Mouse (Mus musculus) stomach, postnatal 0 days (tissue): ENCODE results near the gene Adpgk. TPM values are rescaled to one million over a fixed set of nuclear protein-coding genes. Genes with fewer than 3 reads are reported as not detected.
"Not testable (repeated sequence)": the region's sequence is repeated elsewhere in the genome, so short reads cannot be mapped to it uniquely, and the experiment has no call there.

ENCODE experiments used
- ATAC-seq: fragments of 200-750 bp; cut with Nextera tagmentation; 2 replicates; pipeline ENCODE4 v1.8.0; 2017; ENCODE audit not compliant: low FRiP score, low TSS enrichment
- DNase-seq: peaks from one replicate; pipeline ENCODE4 v3.0.0-alpha.2; 2016; ENCODE audit warnings: low spot score
- H3K27ac ChIP-seq: fragments of 300-500 bp; sonication (generic); replicated peaks from 2 replicates; pipeline ENCODE4 v1.5.1; 2014; ENCODE audit warnings: mild to moderate bottlenecking, control low read depth
- H3K27me3 ChIP-seq: fragments of 300-500 bp; sonication (generic); 2 replicates; pipeline ENCODE4 v1.6.1; 2014; ENCODE audit warnings: low read length; ENCODE audit not compliant: control insufficient read depth, insufficient read depth
- H3K36me3 ChIP-seq: fragments of 300-500 bp; sonication (generic); 2 replicates; pipeline ENCODE4 v1.6.1; 2014; ENCODE audit warnings: low read length, mixed read lengths; ENCODE audit not compliant: control insufficient read depth, insufficient read depth
- H3K4me1 ChIP-seq: fragments of 300-500 bp; sonication (generic); replicated peaks from 2 replicates; pipeline ENCODE4 v1.6.1; 2014; ENCODE audit warnings: antibody characterized with exemption; ENCODE audit not compliant: control insufficient read depth, insufficient read depth
- H3K4me2 ChIP-seq: fragments of 300-500 bp; sonication (generic); replicated peaks from 2 replicates; pipeline ENCODE4 v1.6.1; 2014; ENCODE audit warnings: low read depth, mild to moderate bottlenecking, control low read depth, moderate library complexity
- H3K4me3 ChIP-seq: fragments of 300-500 bp; sonication (generic); 2 replicates; pipeline ENCODE4 v1.5.1; 2014; ENCODE audit warnings: low read depth, low read length, control low read depth
- H3K9ac ChIP-seq: fragments of 300-500 bp; sonication (generic); 2 replicates; pipeline ENCODE4 v1.6.1; 2014; ENCODE audit warnings: mild to moderate bottlenecking, low read length, control low read depth, mixed read lengths
- H3K9me3 ChIP-seq: fragments of 300-500 bp; sonication (generic); 2 replicates; pipeline ENCODE4 v1.6.1; 2016; ENCODE audit warnings: low read length; ENCODE audit not compliant: control insufficient read depth
- CTCF ChIP-seq: IDR thresholded peaks from 2 replicates; pipeline ENCODE4 v1.5.1; 2016; ENCODE audit warnings: antibody characterized with exemption, low read depth, mild to moderate bottlenecking, moderate library complexity
- EP300 ChIP-seq: optimal IDR thresholded peaks from 2 replicates; pipeline ENCODE3; 2016; ENCODE audit warnings: antibody characterized with exemption
- WGBS: fragments of 180-500 bp; shearing (Covaris S2); extraction: QIAGEN DNeasy Blood & Tissue Kit; methylation state at CpG from one replicate; pipeline ENCODE4 v1.1.7; 2014; 5-methylcytosine and 5-hydroxymethylcytosine counted together
- polyA plus RNA-seq: library from polyadenylated mRNA; unstranded; fragments of >200 nt; fragmentation: Nextera tagmentation; extraction: Ambion mirVana; gene quantifications from 2 replicates; pipeline ENCODE4 v1.2.1, GENCODE M21; 2015

Gene Adpgk
- polyA plus RNA-seq, 1 experiment from 2014 or later = 14.8 TPM

DNA sequence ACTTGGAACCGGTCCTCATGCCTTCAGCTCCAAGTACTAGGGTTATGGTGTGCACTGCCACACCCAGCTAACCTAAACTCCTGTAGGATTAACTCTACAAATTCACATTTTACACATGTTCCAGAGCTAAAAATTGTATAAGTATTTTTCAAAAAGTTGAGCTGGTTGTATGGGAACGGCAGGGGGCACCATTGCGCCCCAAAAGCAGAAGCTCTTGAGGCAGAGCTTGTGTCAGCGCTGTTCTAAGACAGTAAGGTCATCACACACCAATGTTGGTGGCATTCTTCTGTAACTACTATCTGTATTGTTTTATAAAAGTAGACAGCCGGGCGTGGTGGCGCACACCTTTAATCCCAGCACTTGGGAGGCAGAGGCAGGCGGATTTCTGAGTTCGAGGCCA, 48.6 kb downstream of the Adpgk start:
- H3K9me3 ChIP-seq = no peaks in the 10 kb centered on the region
- H3K27ac ChIP-seq = no peak overlapping the region
- WGBS = 84% methylated on average over 8 of the region's 9 CpGs
- H3K4me1 ChIP-seq = no peaks in the 10 kb centered on the region
- TF ChIP-seq CTCF (peak; percentile 63), EP300 (no peak)
- ATAC-seq (no peak), DNase-seq (peak; percentile 24)
- H3K27me3 ChIP-seq = no peaks in the 10 kb centered on the region
- H3K4me2 ChIP-seq = no peak overlapping the region
- H3K4me3 ChIP-seq = no peak overlapping the region
- H3K36me3 ChIP-seq = no peaks in the 10 kb centered on the region
- no peak overlapping the region for H3K9ac ChIP-seq

DNA sequence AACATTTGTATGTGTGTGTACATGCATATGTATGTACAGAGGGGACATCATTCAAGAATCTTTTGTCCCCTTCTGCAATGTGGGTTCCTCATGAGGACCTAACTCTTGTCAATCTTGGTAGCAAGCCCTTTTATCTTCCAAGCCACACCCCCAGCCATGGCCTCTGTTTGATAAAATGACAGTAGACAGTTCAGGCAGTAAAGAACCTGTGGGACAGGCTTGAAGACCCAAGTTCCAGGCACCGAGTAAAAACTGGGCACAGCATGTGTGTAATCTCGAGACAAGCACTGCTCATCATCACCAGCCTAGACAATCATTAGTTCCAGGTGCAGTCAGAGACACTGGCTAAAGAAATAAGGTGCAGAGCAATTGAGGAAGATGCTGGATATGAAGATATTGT, 54.8 kb downstream of the Adpgk start:
- H3K4me3 ChIP-seq = no peak overlapping the region
- ATAC-seq = no peak
- H3K4me2 ChIP-seq = no peak overlapping the region
- H3K9me3 ChIP-seq = no peaks in the 10 kb centered on the region
- H3K27ac ChIP-seq = no peak overlapping the region
- WGBS = 61% methylated on average over 2 of the region's 2 CpGs
- DNase-seq = no peak
- H3K27me3 ChIP-seq = no peaks in the 10 kb centered on the region
- no peak overlapping the region for H3K9ac ChIP-seq
- TF ChIP-seq CTCF (no peak), EP300 (no peak)
- no peaks in the 10 kb centered on the region for H3K4me1 ChIP-seq
- no peaks in the 10 kb centered on the region for H3K36me3 ChIP-seq

DNA sequence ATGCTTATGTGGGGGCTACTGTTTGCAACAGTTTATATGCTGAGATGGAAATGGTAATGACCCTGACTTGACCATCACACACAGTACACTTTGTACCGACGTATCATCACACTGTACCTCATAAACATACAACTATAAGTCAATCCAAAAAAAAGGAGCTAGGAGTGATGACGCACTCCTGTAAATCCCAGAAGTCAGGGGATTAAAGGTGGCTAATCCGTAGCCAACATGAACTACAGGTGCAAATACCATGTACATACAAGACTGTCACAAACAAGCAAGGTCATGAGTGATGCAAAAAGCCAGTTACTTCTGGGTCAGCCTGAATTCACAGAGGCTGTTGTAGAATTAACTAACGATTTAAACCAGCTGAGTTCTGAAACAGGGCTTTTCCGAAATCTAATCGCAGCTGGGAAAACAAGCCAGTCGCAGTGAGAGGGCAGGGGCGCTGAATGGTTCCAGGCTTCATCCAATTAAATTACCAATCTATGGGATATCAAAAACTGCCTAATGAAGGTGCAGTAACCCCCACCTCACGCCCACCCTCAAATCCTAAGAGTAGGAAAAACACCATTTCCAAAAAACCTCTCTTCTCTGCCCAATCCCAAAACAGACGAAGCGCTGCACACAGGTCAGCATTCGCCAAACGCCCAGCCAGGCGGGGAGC, 61.4 kb downstream of the Adpgk start:
- Histone ChIP-seq H3K36me3 (no peaks in the 10 kb centered on the region), H3K27me3 (no peaks in the 10 kb centered on the region), H3K4me2 (peak overlapping the region; percentile 67), H3K9me3 (no peaks in the 10 kb centered on the region), H3K27ac (peak overlapping the region; percentile 89), H3K4me1 (no peaks in the 10 kb centered on the region), H3K4me3 (peak overlapping the region; percentile 70), H3K9ac (peak overlapping the region; percentile 79)
- 7% methylated on average over 15 of the region's 15 CpGs for WGBS
- ATAC-seq (peak; percentile 16; the same call in 1 of the 2 replicates), DNase-seq (no peak)
- no peak for TF ChIP-seq CTCF

DNA sequence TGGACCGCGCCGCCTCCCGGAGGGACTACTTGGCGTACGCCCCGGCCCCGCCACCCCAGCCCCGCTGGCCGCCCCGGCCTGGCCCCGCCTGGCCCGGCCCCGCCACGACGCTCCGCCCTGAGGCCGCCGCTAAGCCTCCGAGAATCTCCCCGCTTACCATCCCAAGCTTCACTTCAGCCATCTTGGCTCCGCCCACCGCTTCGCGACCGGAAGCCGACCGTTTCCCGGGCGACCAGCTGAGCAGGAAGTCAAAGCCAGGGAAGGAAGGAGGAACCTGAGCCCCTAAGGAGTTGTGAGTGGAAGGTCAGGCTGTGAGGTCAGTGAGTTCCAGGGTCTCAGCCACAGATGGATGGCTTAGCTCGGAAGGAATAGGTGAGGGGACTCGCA, 61.9 kb downstream of the Adpgk start, which contains the start of gene Bbs4:
TSS of gene Bbs4 (minus strand) at position 256 of the 387 bp plus-strand sequence.
- no peaks in the 10 kb centered on the region for H3K36me3 ChIP-seq
- H3K4me2 ChIP-seq = peak within 1 kb of the TSS; percentile 67
- H3K9me3 ChIP-seq = no peaks in the 10 kb centered on the region
- peak; percentile 95 for DNase-seq
- H3K27ac ChIP-seq = peak within 1 kb of the TSS; percentile 89
- TF ChIP-seq CTCF (no peak), EP300 (no peak)
- peak within 1 kb of the TSS; percentile 70 for H3K4me3 ChIP-seq
- H3K4me1 ChIP-seq = no peaks in the 10 kb centered on the region
- peak; percentile 96 for ATAC-seq
- peak within 1 kb of the TSS; percentile 79 for H3K9ac ChIP-seq
- H3K27me3 ChIP-seq = no peaks in the 10 kb centered on the region
- WGBS = under 1% methylated on average over 30 of the region's 32 CpGs

DNA sequence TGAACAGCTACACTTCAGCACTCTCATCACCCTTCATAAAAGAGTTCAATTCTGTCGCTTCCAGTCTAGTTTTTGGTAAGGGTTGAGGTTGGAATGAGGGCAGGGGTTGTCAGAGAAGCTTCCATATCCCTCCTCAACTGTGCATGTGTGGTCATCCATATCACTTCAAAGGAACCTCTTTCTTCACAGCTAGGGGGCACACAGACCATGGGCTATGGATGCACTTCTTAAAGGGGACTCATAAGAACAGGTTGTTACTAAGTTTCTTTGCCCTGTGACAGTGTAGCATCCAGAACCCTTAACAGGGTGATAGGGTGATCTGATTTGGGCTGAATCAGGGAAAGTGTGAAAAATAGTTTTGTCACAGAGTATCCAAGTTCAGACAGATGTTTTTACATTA, 66.7 kb downstream of the Adpgk start:
- not testable (repeated sequence) for H3K9me3 ChIP-seq, H3K9ac ChIP-seq, H3K4me1 ChIP-seq, DNase-seq, H3K4me3 ChIP-seq, H3K4me2 ChIP-seq, H3K27ac ChIP-seq, H3K36me3 ChIP-seq, ATAC-seq, H3K27me3 ChIP-seq
- WGBS = 65% methylated on average over 1 of the region's 1 CpGs
- TF ChIP-seq CTCF = peak; percentile 54

DNA sequence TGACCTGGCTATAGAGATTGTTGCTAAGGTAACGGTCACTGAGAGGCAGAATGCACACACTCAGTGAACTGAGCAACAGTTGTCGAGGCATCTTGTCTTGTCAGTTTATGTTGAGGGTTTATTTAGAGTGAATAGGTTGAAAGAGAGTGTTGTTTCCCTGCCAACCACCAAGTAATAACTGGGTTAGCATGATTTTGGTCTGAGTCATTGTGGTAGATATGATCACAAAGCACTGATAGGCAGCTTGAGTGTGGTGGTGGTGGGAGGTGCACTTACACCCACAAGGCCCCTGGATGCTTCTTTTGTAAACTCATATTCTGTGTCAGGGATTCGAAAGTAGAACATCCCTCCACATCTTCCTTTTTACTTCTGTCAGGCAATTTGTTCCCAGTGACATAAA, 69.1 kb downstream of the Adpgk start:
- not testable (repeated sequence) for H3K9ac ChIP-seq, H3K4me3 ChIP-seq, H3K27ac ChIP-seq, H3K36me3 ChIP-seq, H3K4me2 ChIP-seq, H3K9me3 ChIP-seq, ATAC-seq, H3K4me1 ChIP-seq, DNase-seq, H3K27me3 ChIP-seq
- WGBS = no CpG with 5 or more reads among the region's 3 CpGs
